Mouse (Mus musculus) CH12.LX (cell line): ENCODE measurements around the gene Fam210b.

Source experiments
- BHLHE40 ChIP-seq: IDR thresholded peaks from 2 replicates; pipeline ENCODE4 v1.6.1; 2011; ENCODE audit warnings: mild to moderate bottlenecking, low read depth, low read length, improper control_type of control experiment
- CTCF ChIP-seq, 2 experiments: IDR thresholded peaks in 1 of 2; conservative IDR thresholded peaks in 1 of 2; 2 replicates each; pipeline ENCODE4 v1.5.1; 2011 to 2012; ENCODE audit warnings: low read depth in 2 of 2, low read length in 2 of 2, improper control_type of control experiment in 1 of 2, inconsistent platforms in 1 of 2, mild to moderate bottlenecking in 1 of 2, moderate library complexity in 1 of 2
- ETS1 ChIP-seq: conservative IDR thresholded peaks from 2 replicates; pipeline ENCODE4 v1.6.1; 2012; ENCODE audit warnings: low read depth, mild to moderate bottlenecking, inconsistent platforms, low read length, improper control_type of control experiment, moderate library complexity
- KAT2A ChIP-seq: IDR thresholded peaks from 2 replicates; pipeline ENCODE4 v1.6.1; 2012; ENCODE audit warnings: low read length, improper control_type of control experiment, inconsistent platforms; ENCODE audit not compliant: insufficient replicate concordance
- MAFK ChIP-seq: IDR thresholded peaks from 2 replicates; pipeline ENCODE4 v1.6.1; 2011; ENCODE audit warnings: low read length, improper control_type of control experiment; ENCODE audit not compliant: insufficient replicate concordance
- MAX ChIP-seq: IDR thresholded peaks from 2 replicates; pipeline ENCODE4 v1.6.1; 2011; ENCODE audit warnings: low read length, improper control_type of control experiment

DNA sequence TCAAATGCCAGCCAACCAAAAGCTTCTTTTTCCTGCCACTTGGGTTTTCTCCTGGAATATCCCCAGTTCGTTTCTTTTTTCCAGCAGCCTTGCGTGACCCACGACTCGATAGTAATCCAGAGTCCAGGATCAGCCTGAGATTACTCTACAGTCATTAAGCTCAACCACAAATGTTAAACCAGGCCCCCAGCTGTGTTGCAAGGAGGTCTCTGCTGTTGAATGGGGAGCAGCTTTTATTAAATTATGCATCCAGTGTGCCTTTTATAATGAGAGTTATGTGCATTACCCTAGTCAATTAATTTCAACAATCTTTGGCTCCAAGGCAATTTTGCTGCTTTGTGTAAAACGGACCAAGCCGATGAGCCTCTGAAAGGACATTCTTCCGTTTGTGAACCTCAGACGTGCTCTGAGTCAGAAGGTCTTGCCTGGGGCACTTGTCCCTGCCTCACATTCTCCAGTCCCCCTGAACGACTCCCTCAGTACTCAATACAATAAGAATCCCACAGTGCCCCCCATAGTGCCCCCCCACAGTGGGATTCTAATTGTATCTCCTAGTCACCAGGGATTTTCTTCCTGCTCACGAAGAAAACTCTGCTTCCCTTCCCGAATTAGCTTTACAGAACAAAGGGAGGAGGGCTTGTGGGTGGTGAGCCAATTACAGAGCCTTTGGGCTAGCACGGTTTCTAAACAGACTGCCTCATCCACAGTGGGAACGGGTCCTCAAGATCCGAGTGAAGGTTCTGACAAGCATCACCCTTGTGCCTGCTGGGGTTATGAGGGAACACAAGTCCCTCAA lies 46.0 kb upstream of the Fam210b start:
- TF ChIP-seq MAFK: no peak
- TF ChIP-seq KAT2A: no peak
- TF ChIP-seq ETS1: no peak
- no peak for TF ChIP-seq CTCF (conservative IDR thresholded peaks at IDR 0.05 in 1 of 2, IDR thresholded peaks at IDR 0.05 in 1 of 2; ENCODE audit: low read depth in 2 of 2, low read length in 2 of 2)
- TF ChIP-seq MAX: no peak
- TF ChIP-seq BHLHE40: no peak
